ENCODE assay signal across 9 mouse cellular contexts in the genomic region with DNA sequence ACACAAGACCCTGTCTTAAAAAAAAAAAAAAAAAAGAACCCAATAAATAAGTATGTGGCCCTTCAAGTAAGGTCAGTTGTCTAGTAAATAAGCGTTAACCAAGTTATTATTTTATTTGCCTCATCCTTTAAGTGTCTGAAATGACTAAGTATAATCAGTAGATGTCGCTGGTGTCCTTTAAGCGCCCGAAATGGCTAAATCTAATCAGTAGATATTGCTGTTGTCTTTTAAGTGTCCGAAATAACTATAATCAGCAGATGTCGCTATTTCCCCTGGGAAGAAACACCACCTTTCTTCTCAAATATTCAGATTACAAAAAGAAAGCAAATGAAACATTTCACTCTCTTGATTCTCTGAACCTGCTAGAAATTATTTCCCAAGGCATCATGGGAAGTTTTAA. TPM values are rescaled to one million over a fixed set of nuclear protein-coding genes. Genes with fewer than 3 reads are reported as not detected.
A peak's percentile ranks its signal among the peaks of the same experiment; 100 is the strongest.
DNase-seq lines count a peak whose midpoint lies in the region; ATAC-seq and TF ChIP-seq lines count a peak whose summit lies in the region.
"Had no signal": no experiment of that assay in that cellular context is flagged by ENCODE, and none has a peak within 500 bp of the region (broad histone marks: within the 10 kb centered on the region; RNA-seq: fewer than 3 reads in every experiment).

No protein-coding gene starts in this region.

- 0 out of 2 replicates have a peak, but pooled peaks have one; percentile 53 for ATAC-seq in neural tube, embryonic 14.5 days (ENCODE audit: low read depth)
- ATAC-seq in midbrain, embryonic 15.5 days (replicated peaks) = peak; percentile 64

- no peaks in the 10 kb centered on the region for H3K36me3 ChIP-seq in neural tube, embryonic 14.5 days (ENCODE audit: control insufficient read depth, insufficient read depth, low read length)
- no peaks in the 10 kb centered on the region for H3K36me3 ChIP-seq in midbrain, embryonic 15.5 days (replicated peaks)
- H3K36me3 ChIP-seq: limb, embryonic 15.5 days had no signal

- H3K9me3 ChIP-seq in neural tube, embryonic 14.5 days (ENCODE audit: control insufficient read depth, low read length) = no peaks in the 10 kb centered on the region
- no peaks in the 10 kb centered on the region for H3K9me3 ChIP-seq in midbrain, embryonic 15.5 days
- H3K9me3 ChIP-seq: limb, embryonic 15.5 days had no signal

- peak; percentile 83 for TF ChIP-seq CTCF in gastrocnemius, adult 2 months (IDR thresholded peaks at IDR 0.05)
- 0 out of 2 replicates have a peak, but pooled peaks have one; percentile 6 for TF ChIP-seq CTCF in bone marrow, adult 2 months (IDR thresholded peaks at IDR 0.05; ENCODE audit: control insufficient read depth, insufficient read depth, low read length)

- no peak overlapping the region for H3K27ac ChIP-seq in gastrocnemius, adult 2 months
- H3K27ac ChIP-seq in neural tube, embryonic 14.5 days (ENCODE audit: low read depth, low read length) = no peak overlapping the region
- H3K27ac ChIP-seq in bone marrow, adult 2 months (ENCODE audit: control insufficient read depth, insufficient read depth, low read depth, low read length, poor library complexity) = no peak overlapping the region
- no peak overlapping the region for H3K27ac ChIP-seq in midbrain, embryonic 15.5 days
- H3K27ac ChIP-seq: limb, embryonic 15.5 days had no signal

- no peak overlapping the region for H3K4me2 ChIP-seq in neural tube, embryonic 14.5 days (ENCODE audit: low read depth, low read length)
- no peak overlapping the region for H3K4me2 ChIP-seq in midbrain, embryonic 15.5 days
- H3K4me2 ChIP-seq: limb, embryonic 15.5 days had no signal

- H3K4me1 ChIP-seq in neural tube, embryonic 14.5 days (ENCODE audit: control insufficient read depth, insufficient read depth, low read length) = no peaks in the 10 kb centered on the region
- H3K4me1 ChIP-seq in bone marrow, adult 2 months (ENCODE audit: control insufficient read depth, insufficient read depth, low read length) = no peaks in the 10 kb centered on the region
- H3K4me1 ChIP-seq in midbrain, embryonic 15.5 days = no peaks in the 10 kb centered on the region
- H3K4me1 ChIP-seq: limb, embryonic 15.5 days had no signal

- DNase-seq in gastrocnemius, adult 2 months = no peak
- DNase-seq in gastrocnemius, postnatal 25 days = no peak
- no peak for DNase-seq in neural tube, embryonic 10.5 days (ENCODE audit: extremely low spot score, low spot score)
- DNase-seq in heart, postnatal 10 days = peak; percentile 56 to 65
- no peak for DNase-seq in gastrocnemius, postnatal 36 days

- H3K9ac ChIP-seq in neural tube, embryonic 14.5 days (replicated peaks; ENCODE audit: low read depth, low read length) = no peak overlapping the region
- H3K9ac ChIP-seq in midbrain, embryonic 15.5 days = no peak overlapping the region
- H3K9ac ChIP-seq: limb, embryonic 15.5 days had no signal

- WGBS in neural tube, embryonic 14.5 days = 30% methylated on average over 6 of the region's 6 CpGs
- 5% methylated on average over 6 of the region's 6 CpGs for WGBS in bone marrow, adult 2 months
- WGBS in midbrain, embryonic 15.5 days = 35% methylated on average over 6 of the region's 6 CpGs

- H3K4me3 ChIP-seq in gastrocnemius, adult 2 months = no peak overlapping the region
- H3K4me3 ChIP-seq in neural tube, embryonic 14.5 days (ENCODE audit: low read depth, low read length) = no peak overlapping the region
- no peak overlapping the region for H3K4me3 ChIP-seq in bone marrow, adult 2 months (replicated peaks; ENCODE audit: control insufficient read depth, low read depth, low read length)
- no peak overlapping the region for H3K4me3 ChIP-seq in midbrain, embryonic 15.5 days
- H3K4me3 ChIP-seq: limb, embryonic 15.5 days had no signal

- TF ChIP-seq POLR2A in bone marrow, adult 2 months (IDR thresholded peaks at IDR 0.05; ENCODE audit: borderline replicate concordance, control insufficient read depth, low read depth, low read length) = no peak

- intact Hi-C loops in gastrocnemius, adult 2 months (cut with DNase I) = loop anchor here (1.0 to 5.0 kb wide), 2 partner anchors 84 to 625 kb away; no protein-coding TSS in a partner anchor
- intact Hi-C loops in heart, postnatal 10 days (cut with DNase I) = loop anchor here (1.0 to 2.0 kb wide), 3 partner anchors 82 to 627 kb away; no protein-coding TSS in a partner anchor
- intact Hi-C loops in gastrocnemius, postnatal 36 days (cut with DNase I) = loop anchor here (5.0 to 10.0 kb wide), 2 partner anchors 79 to 212 kb away; partner anchors contain the start of gene 1700020N01Rik

- no peaks in the 10 kb centered on the region for H3K27me3 ChIP-seq in neural tube, embryonic 14.5 days (ENCODE audit: control insufficient read depth, insufficient read depth, low read length)
- H3K27me3 ChIP-seq in midbrain, embryonic 15.5 days (replicated peaks) = peaks cover 3% of the 10 kb centered on the region; the same call in 1 of the 2 replicates

RNA-seq across cellular contexts. Expression of gene Aldh8a1, which starts 5.8 kb away (rescaled TPM):
- not detected for total RNA-seq in gastrocnemius, adult 2 months (2021)
- total RNA-seq in gastrocnemius, postnatal 25 days (2021) = not detected
- 0.18 and 0.20 TPM in 2 replicates for polyA plus RNA-seq in neural tube, embryonic 14.5 days (2014; fragmentation: Nextera tagmentation; extraction: Ambion mirVana)
- polyA plus RNA-seq in bone marrow, adult 2 months (2011; ENCODE audit: insufficient read depth, insufficient read length, low replicate concordance, missing spikeins) = 0.57 and 2.4 TPM in 2 replicates
- not detected for total RNA-seq in heart, postnatal 10 days (2021)
- polyA plus RNA-seq in midbrain, embryonic 15.5 days (2015; fragmentation: Nextera tagmentation; extraction: Ambion mirVana) = 0.06 and 0.18 TPM in 2 replicates
- total RNA-seq in gastrocnemius, postnatal 36 days (2021) = not detected
- polyA plus RNA-seq: limb, embryonic 15.5 days had no signal

Comparison
In these comparisons a context has a peak if more than half of its experiments do, and no peak if none do; other contexts are left out.
1. DNase-seq: peak in heart, postnatal 10 days (2 of 2); none in gastrocnemius, adult 2 months (single experiment), gastrocnemius, postnatal 25 days (single experiment), neural tube, embryonic 10.5 days (single experiment) and gastrocnemius, postnatal 36 days (0 of 2).